Mouse (Mus musculus) retina, embryonic 14.5 days (tissue): ENCODE results near the gene Islr2.
A peak's percentile ranks its signal among the peaks of the same experiment; 100 is the strongest.

Source experiments
- DNase-seq: peaks from one replicate; pipeline ENCODE4 v3.0.0-alpha.2; 2015; ENCODE audit warnings: low spot score

Gene Islr2

GRCm38 (mm10) chr9:58220218-58220903 is 16.2 kb upstream of the Islr2 start:
- DNase-seq, result peak; percentile 69

DNA sequence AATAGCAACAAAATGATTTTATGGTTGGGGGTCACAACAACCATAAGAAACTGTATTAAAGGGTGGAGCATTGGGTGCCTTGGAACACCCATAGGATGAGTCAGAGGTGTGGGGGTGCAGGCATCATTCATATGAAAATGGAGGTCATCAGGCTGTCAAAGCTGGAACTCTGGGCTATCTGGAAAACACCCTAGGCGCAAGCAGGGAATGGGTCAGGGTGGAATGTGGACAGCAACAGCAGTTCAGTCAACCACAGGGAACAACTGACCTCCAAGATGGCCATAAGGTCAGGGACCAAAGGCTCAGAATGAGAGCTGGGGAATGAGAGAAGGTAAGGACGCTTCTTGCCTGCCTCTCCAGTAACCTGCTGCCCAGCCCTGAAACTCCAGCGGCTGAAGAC is 14.4 kb upstream of the Islr2 start:
- DNase-seq, result no peak

- peak; percentile 73 for DNase-seq
Observed at GRCm38 (mm10) chr9:58216402-58216801, 12.3 kb upstream of the Islr2 start.

- DNase-seq, result no peak
Observed at GRCm38 (mm10) chr9:58214519-58215180, 10.5 kb upstream of the Islr2 start.

- no peak for DNase-seq
Observed at GRCm38 (mm10) chr9:58213865-58214264, 9.7 kb upstream of the Islr2 start.

DNA sequence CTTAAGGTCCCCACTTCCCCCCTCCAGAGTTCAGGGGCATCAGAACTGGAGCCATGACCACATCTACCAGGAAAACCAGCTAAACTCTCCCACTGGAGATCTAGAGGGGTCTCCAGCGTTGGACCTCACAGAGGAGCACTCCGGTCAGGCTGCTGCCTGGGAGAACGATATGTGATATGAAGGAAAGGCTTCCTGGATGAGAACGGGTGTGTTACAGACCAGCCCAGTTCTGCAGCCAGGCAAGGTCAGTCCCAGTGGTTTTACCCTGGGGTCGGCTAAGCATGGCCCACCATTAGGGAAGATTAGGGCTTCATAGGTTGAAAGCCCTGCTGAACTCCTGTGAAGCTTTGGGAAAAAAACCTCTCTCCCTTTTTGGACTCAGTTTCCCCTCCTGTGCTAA is 9.3 kb upstream of the Islr2 start:
- no peak for DNase-seq

- DNase-seq, result no peak
Observed at GRCm38 (mm10) chr9:58210304-58210627, 6.1 kb upstream of the Islr2 start.

GRCm38 (mm10) chr9:58209462-58210303 is 5.6 kb upstream of the Islr2 start:
- DNase-seq, result no peak

GRCm38 (mm10) chr9:58206013-58206412 is 1.9 kb upstream of the Islr2 start:
- DNase-seq, result no peak

DNA sequence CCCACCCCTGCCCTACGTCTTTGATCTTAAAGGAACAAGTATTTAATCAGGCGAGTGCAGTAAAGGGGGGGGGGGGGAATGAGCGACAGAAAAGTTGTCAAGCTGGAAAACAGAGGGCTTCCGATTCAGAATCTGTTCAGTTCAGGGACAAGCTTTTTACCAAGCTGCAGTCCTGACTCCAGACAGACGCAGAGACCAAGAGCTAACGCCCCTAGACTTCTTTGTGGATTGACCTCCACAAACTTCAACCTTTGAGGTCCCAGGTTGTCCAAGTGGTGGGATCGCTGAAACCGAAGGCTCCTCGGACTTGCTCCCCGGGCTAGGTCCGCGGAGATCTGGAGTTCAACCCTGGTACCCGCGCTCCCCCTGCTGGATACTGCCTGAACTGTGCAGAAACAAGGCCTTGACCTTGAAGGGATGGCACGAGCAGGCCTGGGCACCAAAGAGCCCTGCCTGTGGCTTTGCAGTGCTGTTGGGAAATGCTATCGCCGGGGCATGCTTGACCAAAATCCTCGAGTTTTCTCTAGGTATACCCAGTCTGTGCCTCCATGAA is 405 bp upstream of the Islr2 start:
- DNase-seq, result peak; percentile 95

- peak; percentile 30 for DNase-seq
Observed at GRCm38 (mm10) chr9:58202676-58203453, 1.3 kb downstream of the Islr2 start.

DNA sequence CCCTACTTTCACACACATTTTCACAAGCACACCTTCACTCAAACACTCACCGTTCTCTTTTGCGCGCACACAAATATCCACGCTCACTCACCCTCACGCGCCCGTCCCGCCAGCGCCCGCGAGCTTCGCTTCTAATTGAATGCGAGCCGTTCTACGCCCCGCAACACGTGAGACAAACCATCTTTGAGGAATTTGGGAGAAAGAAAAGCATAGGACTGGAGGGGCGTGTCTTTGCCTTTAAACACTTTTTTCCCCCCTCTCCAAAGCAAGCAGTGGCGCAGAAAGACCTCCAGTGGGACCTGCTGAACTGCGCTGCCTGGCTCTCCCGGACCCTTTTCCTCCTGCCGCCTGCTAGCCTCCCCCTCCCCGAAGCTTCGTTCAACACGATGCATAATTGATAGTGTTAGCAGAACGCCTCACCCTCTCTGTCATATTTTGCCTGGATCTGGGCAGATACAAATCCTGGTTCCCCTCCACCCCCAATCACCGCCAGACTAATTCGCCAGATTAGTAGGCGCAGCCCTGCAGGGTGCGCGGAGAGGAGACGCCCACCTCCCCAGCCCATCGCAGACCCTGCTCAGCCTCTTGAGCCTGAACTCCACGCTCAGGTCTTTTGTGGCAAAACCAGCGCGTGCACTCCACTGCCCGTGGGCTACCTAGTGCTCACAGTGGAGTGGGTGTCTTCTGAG is 2.1 kb downstream of the Islr2 start:
- DNase-seq, result peak; percentile 54

DNA sequence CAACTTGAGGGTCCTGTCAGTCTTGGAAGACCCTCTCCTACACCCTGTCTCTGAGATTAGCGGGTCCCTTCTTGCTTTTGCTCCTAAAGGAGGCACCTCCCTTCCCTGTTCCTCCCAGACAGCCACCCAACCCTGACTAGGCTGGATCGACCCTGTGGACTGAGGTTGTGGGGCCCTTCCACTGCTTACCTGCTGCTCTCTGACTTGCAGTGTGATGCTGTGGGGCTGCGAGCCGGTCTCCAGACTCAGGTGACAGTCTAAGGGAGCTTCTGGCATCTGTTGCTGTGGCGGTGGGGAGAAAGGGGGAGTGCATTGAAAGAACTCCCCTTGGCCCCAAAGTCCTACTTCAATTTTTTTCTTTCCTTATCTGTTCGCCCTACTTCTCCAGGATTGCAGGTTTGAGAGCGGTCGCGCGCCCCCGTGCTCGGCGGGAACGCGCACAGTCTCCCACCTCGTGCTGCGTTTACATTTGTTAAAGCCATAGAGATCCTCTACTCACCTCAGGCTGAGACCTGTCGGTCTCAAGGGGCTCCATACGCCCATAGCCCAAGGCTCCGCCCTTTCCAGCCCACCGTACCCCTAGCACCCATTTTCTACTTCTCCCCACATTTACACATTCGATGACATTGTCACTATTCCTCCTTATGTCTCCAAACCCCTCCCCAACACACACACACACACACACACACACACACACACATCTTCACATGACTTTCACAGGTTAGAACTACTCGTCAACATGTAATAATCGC is 2.9 kb downstream of the Islr2 start:
- peak; percentile 36 for DNase-seq

GRCm38 (mm10) chr9:58200270-58201090 is 3.6 kb downstream of the Islr2 start:
- DNase-seq, result peak; percentile 25

GRCm38 (mm10) chr9:58199381-58200269 is 4.5 kb downstream of the Islr2 start:
- peak; percentile 44 for DNase-seq

DNA sequence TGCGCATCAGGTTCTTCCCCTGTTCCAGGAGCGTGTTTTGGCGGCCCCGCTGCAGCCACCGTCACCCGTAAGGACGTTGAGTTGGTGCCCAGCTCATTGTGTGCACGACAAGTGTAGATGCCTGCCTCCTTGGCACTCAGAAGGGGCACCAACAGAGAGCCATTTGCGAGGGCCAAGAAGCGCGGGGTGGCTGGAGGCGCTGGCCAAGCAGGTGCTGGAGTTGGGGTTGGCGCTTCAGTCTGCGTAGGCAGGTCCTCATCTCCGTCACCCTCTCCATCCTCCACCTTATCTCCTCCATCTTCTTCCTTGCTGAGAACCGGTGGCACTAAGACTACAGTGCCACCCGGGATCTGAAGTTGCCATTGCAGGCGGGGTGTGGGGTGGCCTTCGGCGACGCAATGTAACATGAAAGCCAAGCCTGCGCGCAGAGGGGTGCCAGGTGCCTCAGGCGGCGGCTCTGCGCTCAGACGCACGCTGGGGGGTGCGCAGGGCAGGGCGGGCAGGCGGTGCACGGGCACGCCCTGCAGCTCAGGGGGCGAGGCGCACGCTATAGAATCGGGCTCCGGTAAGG is 5.2 kb downstream of the Islr2 start:
- DNase-seq, result no peak

DNA sequence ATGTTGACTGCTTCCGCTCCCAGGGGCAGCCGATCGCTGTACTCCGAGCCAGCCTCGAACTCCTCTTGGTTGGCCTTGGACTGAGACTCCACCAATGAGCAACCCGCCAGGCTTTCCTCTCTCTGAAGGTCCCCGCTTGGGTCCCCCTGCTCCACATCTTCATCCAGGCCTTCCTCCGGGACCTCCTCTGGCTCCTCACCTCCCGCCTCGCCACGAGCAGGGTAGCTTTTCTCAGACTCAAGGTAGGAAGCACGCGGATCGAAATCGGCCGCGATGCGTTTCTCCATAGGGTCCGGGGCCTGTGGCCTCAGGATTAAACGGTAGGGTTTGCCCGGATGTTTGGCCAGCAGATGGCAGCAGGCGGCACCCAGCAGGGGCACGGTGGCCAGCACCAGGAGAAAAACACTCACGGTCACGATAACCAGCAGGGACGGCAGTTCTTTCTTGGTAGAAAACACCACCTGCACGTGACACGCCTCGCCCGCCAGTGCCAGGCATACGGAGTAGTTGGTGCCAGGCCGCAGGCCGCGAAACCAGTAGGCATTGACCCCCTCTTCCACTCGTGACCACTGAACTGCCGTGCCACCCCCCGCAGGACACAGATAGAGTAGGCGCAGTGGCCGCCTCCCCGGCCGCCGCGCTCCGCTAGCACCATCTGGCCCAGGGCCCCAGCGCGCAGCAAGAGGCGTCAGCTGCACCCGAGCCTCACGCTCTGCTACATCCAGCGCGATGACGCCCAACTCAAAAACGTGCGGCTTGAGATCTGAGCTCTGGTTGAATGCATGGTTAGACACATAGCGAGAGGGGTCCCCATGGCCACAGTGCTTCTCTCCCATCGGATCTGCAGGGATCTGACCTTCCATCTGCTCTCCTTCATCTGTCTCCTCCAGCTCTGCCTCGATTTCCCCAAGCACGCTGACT is 6.1 kb downstream of the Islr2 start:
- peak; percentile 73 for DNase-seq
